Mouse (Mus musculus) left cerebral cortex, postnatal 14 days (tissue): Measurements from ENCODE around the gene Trnp1. TPM values are rescaled to one million over a fixed set of nuclear protein-coding genes. Genes with fewer than 3 reads are reported as not detected.

Source experiments
- DNase-seq, 2 experiments: peaks; one replicate each; pipeline ENCODE4 v3.0.0; 2021 to 2022; ENCODE audit warnings: low spot score in 2 of 2, mixed read lengths in 1 of 2
- intact Hi-C: fragments of 180-260 bp; cut with DNase I; formaldehyde crosslinking; loops from one replicate; pipeline ENCODE4 v1.15.1; 2025
- total RNA-seq, 2 experiments: library from RNA; stranded (reverse); gene quantifications; 2 replicates each; pipeline ENCODE4 v1.2.3; 2021

Trnp1 gene
- total RNA-seq, 2 experiments from 2014 or later: 150 to 170 TPM

- no peak for DNase-seq
- intact Hi-C loops: no loop called here
Observed at GRCm38 (mm10) chr4:133471135-133471821, 27.1 kb downstream of the Trnp1 start.

- DNase-seq: no peak
- intact Hi-C loops: no loop called here
Observed at GRCm38 (mm10) chr4:133469122-133469521, 29.2 kb downstream of the Trnp1 start.

GRCm38 (mm10) chr4:133468080-133468479, 30.3 kb downstream of the Trnp1 start:
- intact Hi-C loops: no loop called here
- DNase-seq: peak; percentile 65 to 78

GRCm38 (mm10) chr4:133463184-133463583, 35.2 kb downstream of the Trnp1 start:
- intact Hi-C loops: no loop called here
- DNase-seq: no peak

- DNase-seq: no peak
- intact Hi-C loops: no loop called here
Observed at GRCm38 (mm10) chr4:133461362-133461761, 37.0 kb downstream of the Trnp1 start.

- intact Hi-C loops: no loop called here
- DNase-seq: no peak
Observed at GRCm38 (mm10) chr4:133460796-133461325, 37.5 kb downstream of the Trnp1 start.

GRCm38 (mm10) chr4:133460006-133460405, 38.3 kb downstream of the Trnp1 start:
- intact Hi-C loops: no loop called here
- no peak for DNase-seq

GRCm38 (mm10) chr4:133458044-133458443, 40.3 kb downstream of the Trnp1 start:
- no peak for DNase-seq
- intact Hi-C loops: loop anchor here (10.0 kb wide), 1 partner anchor 253 kb away; no protein-coding TSS in a partner anchor

- intact Hi-C loops: loop anchor here (10.0 kb wide), 1 partner anchor 248 kb away; no protein-coding TSS in a partner anchor
- DNase-seq: no peak
Observed at GRCm38 (mm10) chr4:133452433-133452832, 45.9 kb downstream of the Trnp1 start.

GRCm38 (mm10) chr4:133451536-133451935, 46.8 kb downstream of the Trnp1 start:
- intact Hi-C loops: loop anchor here (1.0 to 10.0 kb wide), 3 partner anchors 27 to 247 kb away; no protein-coding TSS in a partner anchor
- peak; percentile 77 to 90 for DNase-seq

- intact Hi-C loops: loop anchor here (10.0 kb wide), 1 partner anchor 245 kb away; no protein-coding TSS in a partner anchor
- DNase-seq: peak; percentile 36 to 58
Observed at GRCm38 (mm10) chr4:133449726-133450125, 48.6 kb downstream of the Trnp1 start.

- intact Hi-C loops: no loop called here
- DNase-seq: no peak
Observed at GRCm38 (mm10) chr4:133448708-133449388, 49.5 kb downstream of the Trnp1 start.

- intact Hi-C loops: no loop called here
- DNase-seq: no peak
Observed at GRCm38 (mm10) chr4:133447967-133448366, 50.4 kb downstream of the Trnp1 start.

- DNase-seq: no peak
- intact Hi-C loops: no loop called here
Observed at GRCm38 (mm10) chr4:133447366-133447765, 51.0 kb downstream of the Trnp1 start.

- no peak for DNase-seq
Observed at GRCm38 (mm10) chr4:133445727-133446126, 52.6 kb downstream of the Trnp1 start.

GRCm38 (mm10) chr4:133443085-133443484, 55.3 kb downstream of the Trnp1 start:
- intact Hi-C loops: no loop called here
- DNase-seq: no peak

More at GRCm38 (mm10) chr4:133445727-133446126, 52.6 kb downstream of the Trnp1 start:
- intact Hi-C loops: no loop called here

- no peak for DNase-seq
- intact Hi-C loops: no loop called here
Observed at GRCm38 (mm10) chr4:133442194-133442593, 56.2 kb downstream of the Trnp1 start.
